Mouse (Mus musculus) fibroblast of lung, adult 2 months (primary cell): ENCODE measurements around the gene Zfp784.
"Not testable (repeated sequence)": the region's sequence is repeated elsewhere in the genome, so short reads cannot be mapped to it uniquely, and the experiment has no call there.

Source experiments
- DNase-seq: peaks from one replicate; pipeline ENCODE4 v3.0.0-alpha.2; 2011; ENCODE audit warnings: low read depth

The Zfp784 gene

GRCm38 (mm10) chr7:5020000-5020681 lies 18.1 kb downstream of the Zfp784 start, which contains the start of the genes Zfp865 and Ccdc106:
Gene Zfp865 (plus strand): TSS chr7:5020376.
Gene Ccdc106 (plus strand): TSS chr7:5020553.
- peak; percentile 96 for DNase-seq

- DNase-seq = not testable (repeated sequence)
Observed at GRCm38 (mm10) chr7:5019576-5019975, 18.7 kb downstream of the Zfp784 start.

GRCm38 (mm10) chr7:5017931-5018330 lies 20.3 kb downstream of the Zfp784 start:
- DNase-seq = no peak

GRCm38 (mm10) chr7:5017352-5017751 lies 20.9 kb downstream of the Zfp784 start:
- no peak for DNase-seq

GRCm38 (mm10) chr7:5016920-5017319 lies 21.3 kb downstream of the Zfp784 start:
- no peak for DNase-seq

GRCm38 (mm10) chr7:5016057-5016456 lies 22.2 kb downstream of the Zfp784 start:
- DNase-seq = no peak

GRCm38 (mm10) chr7:5015118-5016001 lies 22.9 kb downstream of the Zfp784 start, which contains the start of gene Gm44973:
Gene Gm44973 (plus strand): TSS chr7:5015496.
- peak; percentile 92 for DNase-seq

GRCm38 (mm10) chr7:5014251-5015117 lies 23.8 kb downstream of the Zfp784 start, which contains the start of the genes Zfp524 and Fiz1:
Gene Zfp524 (plus strand): TSS chr7:5014415.
Gene Fiz1 (minus strand): TSS chr7:5014697.
- DNase-seq = peak; percentile 92

- DNase-seq = no peak
Observed at GRCm38 (mm10) chr7:5012681-5013513, 25.3 kb downstream of the Zfp784 start.

- no peak for DNase-seq
Observed at GRCm38 (mm10) chr7:5008229-5008628, 30.0 kb downstream of the Zfp784 start.

- DNase-seq = not testable (repeated sequence)
Observed at GRCm38 (mm10) chr7:5002876-5003275, 35.4 kb downstream of the Zfp784 start.

GRCm38 (mm10) chr7:4999876-5000275 lies 38.4 kb downstream of the Zfp784 start:
- no peak for DNase-seq

- no peak for DNase-seq
Observed at GRCm38 (mm10) chr7:4996934-4997333, 41.3 kb downstream of the Zfp784 start.

GRCm38 (mm10) chr7:4996003-4996895 lies 42.0 kb downstream of the Zfp784 start, which contains the start of gene Zfp579:
Gene Zfp579 (minus strand): TSS chr7:4996158.
- DNase-seq = peak; percentile 65

- no peak for DNase-seq
Observed at GRCm38 (mm10) chr7:4995268-4996002, 42.8 kb downstream of the Zfp784 start.

- DNase-seq = no peak
Observed at GRCm38 (mm10) chr7:4993999-4994788, 44.1 kb downstream of the Zfp784 start.

- DNase-seq = no peak
Observed at GRCm38 (mm10) chr7:4993347-4993998, 44.8 kb downstream of the Zfp784 start.

GRCm38 (mm10) chr7:4988250-4988649 lies 50.0 kb downstream of the Zfp784 start:
- DNase-seq = no peak
